Mouse (Mus musculus) ES-E14 (cell line): ENCODE results near the gene Gm9945. TPM values are rescaled to one million over a fixed set of nuclear protein-coding genes. Genes with fewer than 3 reads are reported as not detected.

Source experiments
- DNase-seq: peaks from one replicate; pipeline ENCODE4 v3.0.0-alpha.2; 2013; ENCODE audit warnings: low read depth, low spot score
- H3K27ac ChIP-seq: 2 replicates; pipeline ENCODE4 v1.5.1; 2012; ENCODE audit warnings: low read depth, mild to moderate bottlenecking, low read length, moderate library complexity, mixed read lengths; ENCODE audit not compliant: poor library complexity, insufficient read depth, severe bottlenecking
- H3K36me3 ChIP-seq: 2 replicates; pipeline ENCODE4 v1.6.1; 2012; ENCODE audit warnings: mild to moderate bottlenecking, low read length, moderate library complexity, mixed read lengths; ENCODE audit not compliant: control insufficient read depth, poor library complexity, insufficient read depth, severe bottlenecking
- H3K4me1 ChIP-seq, 2 experiments: fragments of 150-350 bp in 1 of 2; sonication (generic) in 1 of 2; 2 replicates each; pipeline ENCODE4 v1.6.1; 2012; ENCODE audit warnings: low read length in 2 of 2, mild to moderate bottlenecking in 1 of 2, mixed read lengths in 1 of 2; ENCODE audit not compliant: control insufficient read depth in 2 of 2, insufficient read depth in 2 of 2, poor library complexity in 1 of 2
- H3K4me3 ChIP-seq, 2 experiments: fragments of 150-350 bp in 1 of 2; sonication (generic) in 1 of 2; 2 replicates each; pipeline ENCODE4 v1.5.1; 2012; ENCODE audit warnings: low read length in 2 of 2, low read depth in 1 of 2, mild to moderate bottlenecking in 1 of 2, mixed read lengths in 1 of 2; ENCODE audit not compliant: insufficient read depth in 1 of 2, poor library complexity in 1 of 2, severe bottlenecking in 1 of 2
- H3K9ac ChIP-seq: 2 replicates; pipeline ENCODE4 v1.6.1; 2012; ENCODE audit warnings: low read depth, mild to moderate bottlenecking, low read length, mixed read lengths; ENCODE audit not compliant: poor library complexity, insufficient read depth, severe bottlenecking
- H3K9me3 ChIP-seq: fragments of 150-350 bp; sonication (generic); 2 replicates; pipeline ENCODE4 v1.6.1; 2012; ENCODE audit warnings: low read depth, mild to moderate bottlenecking, low read length; ENCODE audit not compliant: control insufficient read depth, insufficient read depth
- CHD2 ChIP-seq: IDR thresholded peaks from 2 replicates; pipeline ENCODE4 v1.6.1; 2014; ENCODE audit warnings: mild to moderate bottlenecking, low read depth, low read length, inconsistent platforms
- HCFC1 ChIP-seq: IDR thresholded peaks from 2 replicates; pipeline ENCODE4 v1.6.1; 2012; ENCODE audit warnings: low read length, inconsistent platforms, borderline replicate concordance; ENCODE audit not compliant: insufficient read depth
- MAFK ChIP-seq: IDR thresholded peaks from 2 replicates; pipeline ENCODE4 v1.6.1; 2014; ENCODE audit warnings: mild to moderate bottlenecking, low read depth, low read length, inconsistent platforms; ENCODE audit not compliant: insufficient read depth
- ZC3H11A ChIP-seq: IDR thresholded peaks from 2 replicates; pipeline ENCODE4 v1.6.1; 2012; ENCODE audit warnings: low read depth, mild to moderate bottlenecking, inconsistent platforms, low read length, borderline replicate concordance
- ZNF384 ChIP-seq: IDR thresholded peaks from 2 replicates; pipeline ENCODE4 v1.6.1; 2012; ENCODE audit warnings: low read depth, low read length, inconsistent platforms
- in situ Hi-C, 2 experiments: fragments of 600-800 bp; cut with MboI; formaldehyde crosslinking; loops; one replicate each; pipeline ENCODE4 v1.15.1; 2025; ENCODE audit warnings: low sequenced_read_pairs in 2 of 2, inconsistent platforms in 1 of 2; ENCODE audit not compliant: unreplicated experiment in 2 of 2
- total RNA-seq: library from RNA; depleted of rRNA; stranded (reverse); fragments of 300-350 nt; gene quantifications from 2 replicates; pipeline ENCODE4 v1.2.3, GENCODE M21; 2012; rRNA removed

The Gm9945 gene
- not detected in 2 replicates for total RNA-seq

DNA sequence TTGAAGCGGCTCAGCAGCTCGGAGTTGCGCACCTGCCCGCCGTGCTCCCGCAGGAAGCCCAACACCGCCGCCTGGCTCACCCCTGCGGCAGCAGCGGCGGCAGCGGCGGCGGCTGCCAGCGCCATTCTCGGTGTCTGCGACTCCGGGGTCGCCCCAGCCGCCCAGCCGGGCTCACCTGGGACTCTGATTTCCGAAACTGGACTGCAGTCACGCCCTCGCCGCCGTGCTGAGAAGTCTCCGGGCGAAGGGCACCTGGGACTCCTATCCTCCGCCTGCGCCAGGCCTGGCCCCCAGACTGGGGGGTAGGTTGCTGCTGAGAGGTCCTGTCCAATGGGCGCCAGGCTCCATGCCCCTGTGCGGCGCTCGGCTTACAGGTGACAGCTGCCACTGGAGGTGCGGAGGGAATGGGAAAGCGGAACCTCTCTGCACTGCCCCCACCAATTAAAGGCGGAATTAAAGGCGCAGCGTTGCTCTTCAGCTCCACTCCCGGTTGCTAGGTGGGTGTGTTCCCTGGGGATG lies at the start of gene Gm9945, which contains the start of gene Sowaha:
Gene Gm9945 (plus strand): TSS at position 384 of the 519 bp plus-strand sequence.
Gene Sowaha (minus strand): TSS at position 492 of the 519 bp plus-strand sequence.
- in situ Hi-C loops: no loop called here

DNA sequence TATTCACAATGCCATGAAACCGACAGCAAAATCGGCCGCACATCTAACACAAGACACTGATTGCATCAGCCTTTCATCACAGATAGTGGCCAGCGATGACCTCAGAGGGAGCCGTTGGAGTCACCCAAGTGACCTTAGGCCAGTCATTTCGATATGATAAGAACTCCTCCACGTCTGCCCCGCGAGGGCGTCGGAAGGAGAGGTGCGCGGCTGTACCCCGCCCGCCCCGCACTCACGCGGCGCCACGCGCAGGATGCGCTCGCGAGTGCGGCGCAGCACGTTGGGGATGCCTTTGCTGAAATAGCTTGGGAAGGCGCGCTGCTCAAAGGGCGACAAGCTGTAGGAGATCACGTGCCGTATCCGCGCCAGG lies 49.7 kb upstream of the Gm9945 start:
- peak overlapping the region; percentile 86 for H3K27ac ChIP-seq
- peak overlapping the region; percentile 77 to 91 for H3K4me3 ChIP-seq
- no peak for DNase-seq
- peak overlapping the region; percentile 97 for H3K9ac ChIP-seq
- peaks cover 5% of the 10 kb centered on the region for H3K36me3 ChIP-seq
- in situ Hi-C loops: no loop called here
- TF ChIP-seq HCFC1 (no peak), ZNF384 (no peak), ZC3H11A (no peak), MAFK (no peak), CHD2 (no peak)
- peaks cover 0 to 4% of the 10 kb centered on the region in 2 experiments; a peak in 2 of 4 replicates for H3K4me1 ChIP-seq
- H3K9me3 ChIP-seq: no peaks in the 10 kb centered on the region

More for the DNA sequence above, at the start of gene Gm9945, which contains the start of gene Sowaha:
- peak within 1 kb of the TSS; percentile 61 to 67 for H3K4me3 ChIP-seq
- H3K27ac ChIP-seq: no peak within 1 kb of the TSS
- DNase-seq: no peak
- peak within 1 kb of the TSS; percentile 15; the same call in 1 of the 2 replicates for H3K9ac ChIP-seq
- no peaks in the 10 kb centered on the region for H3K9me3 ChIP-seq
- TF ChIP-seq CHD2 (no peak), HCFC1 (0 out of 2 replicates have a peak, but pooled peaks have one; percentile 13), ZC3H11A (no peak)
- H3K4me1 ChIP-seq: peaks cover 0 to 2% of the 10 kb centered on the region in 2 experiments; a peak in 1 of 4 replicates
- H3K36me3 ChIP-seq: no peaks in the 10 kb centered on the region

DNA sequence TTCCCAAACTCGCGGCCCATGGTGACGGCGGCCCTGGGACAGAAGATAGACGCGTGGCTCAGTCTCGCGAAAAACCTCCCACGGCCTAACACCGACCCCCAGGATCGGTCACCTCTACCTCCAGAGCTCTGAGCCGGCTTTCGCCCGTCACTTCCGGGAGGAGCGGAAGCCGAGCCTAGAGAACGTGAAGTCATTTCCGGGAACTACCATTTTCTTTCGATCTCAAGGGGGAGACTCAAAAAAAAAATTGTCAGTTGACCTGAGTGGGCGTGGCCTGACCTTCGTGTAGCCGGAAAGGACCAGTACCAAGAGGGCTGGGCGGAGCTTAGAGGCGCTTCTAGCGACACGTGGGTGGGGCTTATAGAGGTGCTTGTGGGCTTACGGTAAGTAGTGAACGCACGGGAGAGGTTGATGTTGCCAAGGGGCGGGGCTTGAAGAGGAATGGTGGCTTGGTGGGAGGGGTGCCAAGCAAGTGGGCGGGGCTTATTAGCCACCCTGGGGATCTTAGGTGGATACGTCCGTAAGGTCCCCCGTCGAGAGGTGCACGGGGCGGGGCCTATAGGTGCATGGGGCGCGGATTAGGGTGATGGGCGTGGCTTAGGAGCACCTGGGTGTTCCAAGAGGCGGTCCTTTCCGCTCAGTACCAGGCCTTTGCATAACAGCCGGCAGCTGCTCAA lies 49.2 kb upstream of the Gm9945 start, which contains the start of the genes Uqcrq and Gdf9:
Gene Uqcrq (minus strand): TSS at position 162 of the 677 bp plus-strand sequence.
Gene Gdf9 (plus strand): TSS at position 354 of the 677 bp plus-strand sequence.
- TF ChIP-seq HCFC1 (peak; percentile 71; the same call in 1 of the 2 replicates), MAFK (no peak), ZNF384 (peak; percentile 97)
- H3K27ac ChIP-seq: peak within 1 kb of the TSS; percentile 86
- H3K9ac ChIP-seq: peak within 1 kb of the TSS; percentile 97
- H3K4me3 ChIP-seq: peak within 1 kb of the TSS; percentile 77 to 91
- no peaks in the 10 kb centered on the region for H3K9me3 ChIP-seq
- H3K36me3 ChIP-seq: peaks cover 5% of the 10 kb centered on the region
- in situ Hi-C loops: no loop called here
- H3K4me1 ChIP-seq: peaks cover 0 to 5% of the 10 kb centered on the region in 2 experiments; a peak in 3 of 4 replicates
- peak; percentile 100 for DNase-seq

DNA sequence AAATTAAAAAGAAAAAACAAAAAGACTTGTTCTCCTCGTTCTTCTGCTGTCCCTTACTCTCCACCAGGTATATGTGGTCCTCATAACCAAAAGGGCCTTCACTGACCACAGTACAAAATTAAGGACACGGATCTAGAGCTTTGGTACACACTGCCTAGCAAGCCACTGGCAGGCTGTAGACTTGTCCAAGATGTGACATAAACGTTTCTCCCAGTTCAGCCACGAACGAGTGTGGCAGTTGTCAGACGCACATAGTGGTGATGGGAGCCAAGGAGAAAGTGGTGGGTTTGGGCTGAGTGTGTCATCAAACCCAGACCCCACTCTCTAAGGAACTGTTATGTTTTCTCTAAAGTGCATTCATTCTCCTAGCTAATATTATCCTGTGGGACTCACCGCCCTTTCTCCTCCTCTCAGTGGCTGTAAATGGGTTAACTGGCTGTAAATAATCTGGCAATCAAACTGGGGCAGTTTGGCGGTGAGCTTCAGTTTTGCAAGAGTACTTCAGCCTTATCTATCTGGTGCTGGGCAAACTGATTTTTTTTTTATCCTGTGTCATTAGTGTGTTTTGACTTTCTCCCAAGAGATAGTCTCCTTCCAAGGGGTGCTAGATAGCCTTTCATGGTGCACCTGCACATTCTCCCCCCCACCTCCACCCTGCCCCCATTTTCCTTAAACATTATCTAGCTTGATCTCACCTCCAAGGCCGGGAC lies 48.5 kb upstream of the Gm9945 start:
- no peak for DNase-seq
- in situ Hi-C loops: no loop called here
- no peak for TF ChIP-seq CHD2
- no peak for TF ChIP-seq ZC3H11A
- TF ChIP-seq MAFK: no peak
- Histone ChIP-seq H3K9me3 (no peaks in the 10 kb centered on the region), H3K27ac (no peak overlapping the region; the same call in 1 of the 2 replicates), H3K36me3 (peaks cover 5% of the 10 kb centered on the region), H3K9ac (peak overlapping the region; percentile 0; the same call in 1 of the 2 replicates), H3K4me1 (peaks cover 0 to 11% of the 10 kb centered on the region in 2 experiments; a peak in 3 of 4 replicates), H3K4me3 (peak overlapping the region; percentile 46 to 72)
